Mouse (Mus musculus) adipocyte (in vitro differentiated cells): ENCODE measurements around the gene Zfp74.
A peak's percentile ranks its signal among the peaks of the same experiment; 100 is the strongest.

Source experiments
- DNase-seq: peaks from one replicate; pipeline ENCODE4 v3.0.0-alpha.2; 2016; ENCODE audit warnings: low spot score

Gene Zfp74

DNA sequence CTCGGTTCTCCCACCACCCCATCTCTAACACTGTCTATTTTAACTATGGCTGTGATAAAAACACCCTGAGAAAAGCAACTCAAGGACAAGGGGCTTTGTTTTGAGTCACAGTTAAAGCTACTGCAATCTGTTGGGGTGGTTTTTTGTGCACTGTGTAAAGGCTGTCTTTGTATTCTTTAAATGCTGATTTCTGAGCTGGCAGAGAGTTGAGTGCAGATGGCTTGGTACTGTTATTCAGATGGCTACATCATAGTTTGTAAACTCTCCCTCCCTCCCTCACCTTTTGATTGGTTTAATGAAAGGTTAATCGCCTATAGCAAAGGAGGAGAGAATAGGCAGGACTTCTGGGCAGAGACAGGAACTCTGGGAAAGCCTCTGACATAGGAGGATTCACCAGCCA lies 9.7 kb downstream of the Zfp74 start:
- no peak for DNase-seq

DNA sequence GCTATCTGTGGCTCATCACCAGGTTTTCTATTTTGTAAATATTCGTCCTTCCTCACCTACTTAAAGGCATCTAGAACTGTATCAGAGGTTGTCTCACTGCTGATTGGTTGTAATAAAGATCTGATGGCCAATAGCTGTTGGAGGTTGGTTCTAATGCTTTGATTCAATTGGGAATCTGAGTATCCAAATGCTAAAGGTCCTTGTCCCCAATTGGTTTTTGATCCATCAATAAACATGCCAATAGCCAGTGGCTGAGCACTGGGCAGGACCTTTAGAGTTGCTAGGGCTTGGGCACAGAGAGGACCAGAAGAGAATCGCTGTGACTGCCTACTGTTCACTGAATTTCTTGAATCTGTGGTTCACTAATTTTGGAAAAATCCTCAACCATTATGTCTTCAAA lies 10.2 kb downstream of the Zfp74 start:
- no peak for DNase-seq

DNA sequence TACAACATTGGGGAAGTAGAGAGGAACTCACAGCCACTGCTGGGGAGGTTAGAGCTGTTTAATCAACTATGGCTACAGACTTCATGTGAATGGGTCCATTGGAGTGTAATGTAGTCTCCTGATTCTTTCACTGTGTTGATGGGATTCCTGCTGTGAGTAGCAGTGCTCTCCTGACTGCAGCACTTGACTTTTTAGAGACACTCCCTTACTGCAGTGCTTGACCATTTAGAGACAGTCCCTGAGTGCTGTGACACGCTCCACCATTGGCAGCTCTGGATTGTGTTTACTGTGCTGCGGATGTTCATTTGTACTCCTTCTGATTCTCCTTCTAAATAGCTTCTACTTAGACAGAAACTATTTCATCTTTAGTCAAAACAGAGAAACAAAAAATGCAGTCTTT lies 11.1 kb downstream of the Zfp74 start:
- no peak for DNase-seq

DNA sequence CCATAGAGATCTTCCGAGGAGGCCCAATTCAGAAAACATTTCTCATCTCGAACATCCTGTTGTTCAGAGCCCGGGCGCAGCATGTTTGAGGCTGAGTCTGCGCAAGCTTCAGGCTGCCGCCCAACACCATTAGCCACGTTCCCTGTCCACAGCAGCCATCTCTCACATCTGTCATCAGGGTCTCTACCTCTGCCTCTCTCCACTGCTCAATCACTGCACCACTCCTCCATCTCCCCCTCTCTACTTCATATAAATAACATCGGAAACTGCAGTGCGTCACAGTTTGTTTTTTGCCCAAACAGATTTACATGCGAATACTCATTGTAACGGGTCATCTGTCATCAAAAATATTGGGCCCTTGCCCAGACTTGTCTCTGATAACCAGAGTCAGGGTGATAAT lies 12.9 kb downstream of the Zfp74 start:
- DNase-seq: no peak

DNA sequence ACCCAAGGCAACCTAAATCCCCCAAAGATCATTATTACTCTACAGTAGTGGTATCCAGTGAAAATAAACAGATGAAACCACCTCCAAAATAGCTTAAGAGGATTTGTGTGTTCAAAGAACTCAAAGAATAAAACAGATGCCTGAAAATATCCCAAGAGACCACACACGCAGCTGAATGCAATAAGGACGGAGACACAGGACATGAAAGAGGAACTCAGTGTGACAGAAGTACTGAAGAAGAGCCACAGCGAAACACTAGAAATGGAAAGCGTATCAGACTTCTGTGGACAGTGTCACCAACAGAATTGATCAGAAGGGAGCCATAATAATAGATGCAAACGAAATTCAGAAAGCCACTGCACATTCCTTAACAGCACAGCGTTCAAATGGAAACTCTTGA lies 15.0 kb downstream of the Zfp74 start:
- no peak for DNase-seq

DNA sequence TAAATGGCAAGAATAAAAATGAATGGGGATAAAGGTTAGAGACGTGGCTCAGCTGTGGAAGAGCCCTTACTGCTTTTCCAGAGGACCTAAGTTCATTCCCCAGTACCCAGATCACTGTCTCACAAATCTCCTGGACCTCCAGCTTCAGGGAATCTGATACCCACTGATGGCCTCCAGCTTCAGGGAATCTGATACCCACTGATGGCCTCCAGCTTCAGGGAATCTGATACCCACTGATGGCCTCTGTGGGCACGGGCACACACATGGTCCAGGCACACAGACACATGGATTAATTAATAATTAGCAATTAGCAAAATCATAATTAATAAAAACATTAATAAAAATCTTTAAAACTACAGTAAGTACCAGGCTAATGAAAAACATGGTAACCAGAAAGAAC lies 31.1 kb downstream of the Zfp74 start:
- DNase-seq: no peak

DNA sequence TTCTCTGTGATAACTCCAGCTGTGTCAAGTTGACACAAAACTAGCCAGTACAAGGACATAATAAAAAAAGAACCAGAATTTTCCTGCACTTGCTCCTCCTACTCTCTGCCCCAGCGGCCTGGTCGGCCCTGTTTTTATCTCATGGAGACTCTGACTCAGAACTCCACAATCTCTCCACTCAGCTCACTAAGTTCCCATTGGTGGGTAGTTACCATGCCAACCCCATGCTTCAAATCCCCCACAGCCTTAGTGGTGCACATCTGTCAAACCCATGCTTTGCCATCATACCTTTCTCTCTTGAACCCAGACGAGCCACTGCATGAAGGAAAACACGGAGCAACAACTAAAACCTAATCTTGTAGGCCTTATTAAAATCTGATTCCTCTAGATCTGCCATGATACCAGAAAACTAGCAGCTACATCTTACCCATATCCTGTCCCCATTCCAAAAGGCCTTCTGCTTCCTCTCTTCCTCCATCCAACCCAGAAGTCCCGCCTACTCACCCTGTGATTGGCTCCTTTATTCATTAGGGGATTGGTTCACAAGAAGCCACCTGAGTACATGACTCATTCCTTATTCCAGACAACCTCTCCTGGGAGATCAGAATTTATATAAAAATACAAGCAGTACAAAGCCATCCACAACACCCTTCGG lies 32.3 kb downstream of the Zfp74 start:
- DNase-seq: no peak

DNA sequence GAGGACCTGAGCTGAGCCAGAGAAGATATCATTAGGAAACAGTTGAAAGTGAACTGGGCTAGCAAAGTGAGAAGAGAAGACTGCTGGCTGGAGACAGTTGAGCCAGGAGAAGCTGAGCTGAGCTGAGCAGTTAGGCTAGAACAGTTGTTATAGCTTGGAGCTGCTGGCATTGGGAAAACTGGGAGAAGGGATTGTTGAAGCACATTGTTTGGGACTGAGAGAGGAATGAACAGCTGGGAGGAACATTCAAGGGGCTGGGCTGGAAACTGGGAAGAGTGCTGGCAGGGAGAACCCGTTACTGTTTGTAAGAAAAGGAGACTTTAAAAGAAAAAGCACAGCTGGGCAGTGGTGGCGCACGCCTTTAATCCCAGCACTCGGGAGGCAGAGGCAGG lies 35.8 kb downstream of the Zfp74 start:
- no peak for DNase-seq

DNA sequence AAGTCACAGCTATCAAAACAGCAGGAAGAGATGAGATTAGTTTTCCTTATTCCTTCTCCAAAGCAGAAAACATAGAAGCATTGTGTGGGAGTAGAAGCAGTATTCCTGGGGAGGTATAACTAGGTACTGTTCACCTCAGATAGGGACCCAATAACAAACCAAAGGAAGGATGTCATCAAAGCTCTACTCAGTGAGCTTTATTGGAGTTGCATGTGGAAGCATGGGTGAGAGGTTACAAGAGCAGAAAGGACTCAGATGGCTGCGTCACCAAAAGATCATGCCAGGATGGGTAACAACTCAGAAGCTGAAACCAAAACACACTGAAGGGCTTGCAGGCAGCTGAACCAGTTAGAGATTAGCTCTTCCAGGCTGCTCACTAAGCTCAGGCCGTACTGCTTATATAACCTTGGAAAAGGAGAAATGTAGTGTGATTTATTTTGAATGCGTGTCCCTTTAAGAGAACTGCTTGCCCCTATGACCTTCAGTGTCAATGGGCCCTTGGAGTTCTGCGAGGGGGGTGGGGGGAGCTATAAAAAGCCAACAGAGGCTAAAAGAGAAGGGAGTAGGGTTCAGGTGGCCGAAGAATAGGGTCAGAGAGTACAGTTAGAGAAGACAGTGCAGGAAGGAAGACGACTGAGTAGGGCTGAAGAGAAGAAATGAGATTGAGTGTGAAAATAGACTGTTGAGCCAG lies 36.4 kb downstream of the Zfp74 start:
- DNase-seq: no peak

DNA sequence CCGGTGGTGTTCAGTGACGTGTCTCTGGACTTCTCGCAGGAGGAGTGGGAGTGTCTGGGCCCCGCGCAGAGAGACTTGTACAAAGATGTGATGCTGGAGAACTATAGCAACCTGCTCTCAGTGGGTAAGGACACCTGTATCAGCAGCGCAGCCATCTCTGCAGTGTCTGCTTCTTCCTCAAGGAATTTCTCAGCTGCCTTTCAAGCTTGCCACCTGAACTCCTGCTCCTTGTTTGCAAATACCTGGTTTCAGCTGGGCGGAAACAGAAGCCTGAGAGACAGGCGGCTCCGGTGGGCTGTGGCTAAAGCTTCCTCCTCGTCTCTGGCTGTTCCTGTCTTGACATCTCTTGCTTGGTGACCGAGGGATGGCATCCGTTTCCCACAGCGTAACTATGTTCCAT lies 41.7 kb downstream of the Zfp74 start:
- DNase-seq: no peak

DNA sequence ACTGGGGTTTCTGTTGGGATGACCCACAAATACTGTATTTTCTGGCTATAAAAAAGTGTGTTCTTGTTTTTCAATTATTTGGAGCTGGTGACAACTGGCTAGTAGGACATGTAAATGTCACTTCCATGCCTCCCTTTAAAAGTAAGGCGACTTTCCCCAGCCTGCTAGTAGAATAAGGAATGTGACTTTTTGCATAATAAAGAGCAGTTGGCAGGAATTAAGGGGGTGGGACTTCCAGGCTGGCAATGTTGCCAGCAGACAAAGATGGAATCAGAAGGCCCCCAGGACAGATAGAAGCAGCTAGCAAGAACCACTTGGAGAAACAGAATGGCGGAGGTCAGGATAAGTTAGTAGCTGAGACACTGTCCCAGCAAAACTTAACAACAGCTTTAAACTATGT lies 43.6 kb downstream of the Zfp74 start:
- peak; percentile 48 for DNase-seq

DNA sequence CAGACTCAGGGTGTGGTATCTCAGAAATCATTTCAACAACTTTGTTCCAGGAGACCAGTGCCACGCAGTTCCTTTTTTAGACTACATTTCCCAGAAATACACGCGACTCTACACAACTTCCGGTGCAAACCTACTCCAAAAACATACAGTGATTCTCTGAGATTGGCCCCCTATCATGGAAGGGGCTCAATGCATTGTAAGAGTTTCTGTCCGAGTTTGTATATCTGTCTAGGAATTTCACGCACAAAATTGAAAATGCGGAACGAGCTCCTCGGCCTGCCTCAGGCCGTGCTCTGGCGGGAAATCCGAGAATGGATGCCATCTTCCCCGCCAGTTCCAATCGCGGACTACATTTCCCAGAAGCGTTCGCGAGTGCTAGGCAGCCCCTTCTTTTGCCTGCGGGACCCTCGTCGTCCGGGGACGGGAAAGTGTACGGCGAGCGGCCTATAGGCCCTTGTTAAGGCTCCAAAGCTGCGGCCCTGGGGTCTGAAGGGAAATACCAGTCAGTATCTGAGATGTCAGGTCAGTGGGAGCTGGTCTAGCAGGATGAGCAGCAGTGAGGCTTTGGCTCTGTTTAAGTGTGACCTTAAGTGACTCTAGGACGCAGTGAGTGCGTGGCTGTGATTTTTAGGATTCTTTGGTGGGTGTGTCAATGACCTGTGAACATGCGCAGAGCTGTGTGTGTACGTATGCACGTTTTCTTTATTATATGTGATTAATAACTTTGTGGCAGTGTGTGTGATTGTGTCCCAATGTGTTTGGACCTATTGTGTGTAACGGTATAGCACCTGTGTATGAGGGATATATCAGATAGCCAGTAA lies 45.5 kb downstream of the Zfp74 start, which contains the start of gene Zfp383:
TSS of gene Zfp383 (plus strand) at position 94 of the 821 bp plus-strand sequence.
- DNase-seq: peak; percentile 78

DNA sequence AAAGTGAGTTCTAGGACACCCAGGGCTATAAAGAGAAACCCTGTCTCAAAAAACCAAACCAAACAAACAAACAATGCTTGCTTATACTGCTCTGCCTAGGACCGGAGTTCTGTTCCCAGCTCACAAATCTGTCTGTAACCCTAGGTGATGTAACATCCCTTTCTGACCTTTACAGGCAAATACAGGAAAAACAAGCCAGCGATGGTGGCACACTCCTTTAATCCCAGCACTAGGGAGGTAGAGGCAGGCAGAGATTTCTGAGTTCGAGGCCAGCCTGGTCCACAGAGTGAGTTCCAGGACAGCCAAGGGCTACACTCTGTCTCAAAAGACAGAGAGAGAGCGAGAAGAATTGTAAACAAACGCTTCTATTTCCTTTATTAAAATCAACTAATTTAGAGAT lies 46.7 kb downstream of the Zfp74 start:
- DNase-seq: peak; percentile 9

DNA sequence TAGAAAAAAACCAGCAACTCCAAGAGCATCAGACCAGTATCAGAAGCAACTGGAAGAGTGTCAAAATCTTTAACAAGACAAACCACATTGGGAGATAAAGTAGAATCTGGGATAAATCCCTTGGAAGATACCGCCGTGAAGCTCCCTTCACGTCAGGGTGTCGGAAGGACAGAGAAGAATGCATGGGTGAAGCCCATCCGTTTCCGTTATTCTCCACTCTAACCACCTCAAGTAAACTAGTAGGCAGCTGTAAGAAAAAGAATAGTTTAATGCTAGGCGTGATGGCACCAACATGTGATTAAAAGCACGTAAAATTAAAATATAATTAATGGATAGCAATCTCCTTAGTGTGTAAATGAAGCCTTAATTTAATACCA lies 47.2 kb downstream of the Zfp74 start:
- DNase-seq: no peak

DNA sequence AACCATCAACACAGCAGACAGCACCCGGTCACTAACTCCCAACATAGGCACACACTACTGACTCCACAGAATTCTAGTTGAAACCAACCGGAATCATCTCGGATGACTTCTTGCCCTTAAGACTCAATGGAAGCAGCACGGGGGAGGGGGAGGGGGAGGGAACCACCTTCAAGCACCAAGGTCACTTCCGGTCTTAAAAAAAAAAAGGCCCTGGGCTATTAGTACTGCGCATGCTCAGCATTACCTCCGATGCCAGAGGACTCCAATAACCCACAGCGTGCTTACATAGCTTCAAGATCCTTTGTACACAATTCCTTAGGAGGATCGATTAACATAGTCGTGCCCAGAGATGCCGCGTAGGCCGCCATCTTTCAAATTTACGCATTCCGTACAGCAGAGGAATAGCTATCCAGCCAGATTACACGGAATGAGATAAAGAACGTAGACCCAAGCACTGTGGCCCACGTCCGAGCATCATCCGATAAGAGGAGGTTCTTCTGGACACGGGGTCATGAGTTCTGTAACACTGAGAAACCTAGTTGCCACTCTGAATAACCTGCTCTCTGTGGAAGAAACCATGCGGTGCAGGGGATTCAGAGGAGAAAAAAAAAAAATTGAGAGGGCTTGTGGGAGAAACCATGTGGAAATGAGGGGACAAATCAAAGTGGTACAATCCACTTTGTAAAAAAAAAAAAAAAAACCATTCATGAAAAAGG lies 47.8 kb downstream of the Zfp74 start, which contains the start of gene Zfp27:
TSS of gene Zfp27 (minus strand) at position 607 of the 716 bp plus-strand sequence.
- peak; percentile 84 for DNase-seq

DNA sequence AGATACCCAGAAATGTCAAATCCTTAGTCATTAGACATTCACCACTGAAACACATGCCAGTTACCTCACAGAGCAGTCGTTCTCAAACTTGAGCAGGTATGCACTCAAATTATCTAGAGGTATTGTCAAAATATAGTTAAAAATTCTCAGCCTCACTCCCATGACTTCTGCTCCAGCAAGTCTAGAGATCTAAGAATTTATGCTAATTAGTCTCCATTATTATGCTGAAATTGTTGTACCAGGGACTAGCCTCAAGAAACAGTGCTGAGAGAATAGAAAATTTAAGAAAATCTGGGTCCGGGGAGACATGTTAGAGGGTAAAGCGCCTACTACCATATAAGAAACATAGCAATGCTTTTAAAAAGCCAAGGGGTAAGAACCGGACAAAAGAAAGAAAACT lies 49.8 kb downstream of the Zfp74 start:
- no peak for DNase-seq

DNA sequence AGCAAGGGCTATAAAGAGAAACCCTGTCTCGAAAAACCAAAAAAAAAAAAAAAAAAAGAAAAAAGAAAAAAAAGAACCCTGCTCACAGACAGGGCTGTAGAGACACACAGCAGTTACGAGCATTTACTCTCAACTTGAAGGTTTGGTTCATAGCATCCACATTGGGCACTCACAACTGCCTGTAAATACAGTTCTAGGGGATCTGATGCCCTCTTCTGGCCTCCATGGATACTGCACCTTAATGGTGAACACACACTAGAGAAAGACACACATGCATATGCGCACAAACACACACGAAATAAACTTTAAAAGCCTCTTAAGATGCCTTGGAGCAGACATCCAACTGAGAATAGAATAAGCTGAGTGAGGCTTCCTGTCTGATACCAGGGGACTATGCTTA lies 55.5 kb downstream of the Zfp74 start:
- no peak for DNase-seq

DNA sequence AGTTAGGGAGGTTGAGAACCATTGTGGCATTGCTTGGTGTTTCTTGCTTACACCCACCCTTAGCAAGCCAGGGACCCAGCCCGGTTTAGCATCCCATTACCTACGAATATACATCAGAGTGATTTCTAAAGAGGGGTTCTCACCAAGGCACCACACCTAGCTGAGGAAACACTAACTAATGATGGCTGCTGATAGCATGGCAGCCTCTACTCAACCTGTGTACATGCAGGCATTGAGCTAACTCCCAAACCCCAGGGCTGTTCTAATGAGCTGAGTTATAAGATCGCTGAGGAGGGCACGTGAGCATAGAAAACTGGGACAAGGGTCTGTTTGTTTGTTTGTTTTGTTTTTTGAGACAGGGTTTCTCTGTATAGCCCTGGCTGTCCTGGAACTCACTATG lies 61.1 kb downstream of the Zfp74 start:
- DNase-seq: no peak

DNA sequence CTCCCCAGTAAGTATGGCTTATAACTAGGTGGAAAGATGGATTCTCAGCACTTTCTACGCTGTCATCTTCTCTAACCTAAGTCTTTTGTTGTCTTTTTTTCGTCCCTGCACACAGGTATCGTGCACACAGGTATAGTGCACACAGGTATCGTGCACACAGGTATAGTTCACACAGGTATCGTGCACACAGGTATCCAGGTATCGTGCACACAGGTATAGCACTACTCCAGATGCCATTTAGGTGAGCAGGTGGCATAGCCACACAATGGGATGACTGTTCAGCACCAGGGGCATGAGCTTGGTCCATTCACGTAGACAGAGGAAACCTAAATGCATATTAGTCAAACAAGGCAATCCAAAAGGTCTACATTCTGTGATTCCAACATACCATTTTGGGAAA lies 63.4 kb downstream of the Zfp74 start:
- DNase-seq: no peak

DNA sequence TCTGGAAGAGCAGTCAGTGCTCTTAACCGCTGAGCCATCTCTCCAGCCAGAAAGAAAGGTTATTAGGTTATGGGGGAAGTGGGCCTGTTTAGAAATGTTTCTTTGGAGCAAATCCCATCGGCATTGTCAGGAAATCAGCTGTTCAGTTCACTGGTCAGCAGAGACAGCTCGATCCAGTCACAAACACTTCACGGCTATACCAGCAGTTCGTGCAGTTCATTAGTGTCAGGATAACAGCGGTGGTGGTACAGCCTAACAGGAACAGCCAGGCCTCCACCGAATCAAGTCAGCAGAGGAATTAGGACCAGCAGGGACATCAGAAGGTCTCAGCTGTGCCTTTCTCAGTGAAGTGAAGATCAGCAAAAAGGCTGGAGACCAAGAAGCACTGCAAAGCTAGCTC lies 73.0 kb downstream of the Zfp74 start:
- DNase-seq: no peak
